Mouse (Mus musculus): ENCODE results near the gene Colca2. TPM values are rescaled to one million over a fixed set of nuclear protein-coding genes. Genes with fewer than 3 reads are reported as not detected.

The Colca2 gene
- polyA plus RNA-seq, 1 experiment from 2014 or later, result 8.3 TPM

DNA sequence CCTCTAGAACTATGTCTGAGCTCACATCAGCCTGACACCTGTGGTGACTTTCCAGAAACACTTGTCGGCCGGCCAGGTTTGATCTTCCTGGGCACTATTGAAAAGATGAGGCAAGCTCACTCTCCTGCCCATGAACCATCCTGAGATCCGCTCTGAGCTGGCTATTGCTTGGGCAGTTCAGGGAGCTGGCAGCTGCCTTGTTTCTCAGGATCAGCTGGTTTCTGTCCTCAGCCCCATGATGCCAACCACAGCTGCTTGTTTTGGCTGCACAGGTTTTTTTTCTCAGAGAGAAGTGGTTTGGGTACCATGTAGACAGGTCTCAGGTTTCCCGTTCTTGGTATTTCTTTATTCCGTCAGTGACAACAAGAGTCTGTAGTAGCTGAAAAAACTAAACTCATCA is 19.9 kb downstream of the Colca2 start:
- Histone ChIP-seq H3K4me3 (ENCODE audit: low read depth, low read length) (no peak overlapping the region), H3K27ac (ENCODE audit: low read length) (no peak overlapping the region), H3K27me3 (replicated peaks; ENCODE audit: insufficient read depth, low read length) (no peaks in the 10 kb centered on the region), H3K9ac (replicated peaks; ENCODE audit: low read depth) (no peak overlapping the region), H3K36me3 (ENCODE audit: insufficient read depth, low read length) (no peaks in the 10 kb centered on the region), H3K9me3 (ENCODE audit: low read length) (no peaks in the 10 kb centered on the region), H3K4me2 (replicated peaks; ENCODE audit: low read depth, low read length) (no peak overlapping the region), H3K4me1 (ENCODE audit: insufficient read depth, low read depth, low read length) (no peaks in the 10 kb centered on the region)
- 85% methylated on average over 5 of the region's 5 CpGs for WGBS
- ATAC-seq, result no peak
- no peak for DNase-seq (ENCODE audit: low spot score)
- TF ChIP-seq CTCF (IDR thresholded peaks at IDR 0.05) (no peak), EP300 (IDR thresholded peaks at IDR 0.05) (no peak)

DNA sequence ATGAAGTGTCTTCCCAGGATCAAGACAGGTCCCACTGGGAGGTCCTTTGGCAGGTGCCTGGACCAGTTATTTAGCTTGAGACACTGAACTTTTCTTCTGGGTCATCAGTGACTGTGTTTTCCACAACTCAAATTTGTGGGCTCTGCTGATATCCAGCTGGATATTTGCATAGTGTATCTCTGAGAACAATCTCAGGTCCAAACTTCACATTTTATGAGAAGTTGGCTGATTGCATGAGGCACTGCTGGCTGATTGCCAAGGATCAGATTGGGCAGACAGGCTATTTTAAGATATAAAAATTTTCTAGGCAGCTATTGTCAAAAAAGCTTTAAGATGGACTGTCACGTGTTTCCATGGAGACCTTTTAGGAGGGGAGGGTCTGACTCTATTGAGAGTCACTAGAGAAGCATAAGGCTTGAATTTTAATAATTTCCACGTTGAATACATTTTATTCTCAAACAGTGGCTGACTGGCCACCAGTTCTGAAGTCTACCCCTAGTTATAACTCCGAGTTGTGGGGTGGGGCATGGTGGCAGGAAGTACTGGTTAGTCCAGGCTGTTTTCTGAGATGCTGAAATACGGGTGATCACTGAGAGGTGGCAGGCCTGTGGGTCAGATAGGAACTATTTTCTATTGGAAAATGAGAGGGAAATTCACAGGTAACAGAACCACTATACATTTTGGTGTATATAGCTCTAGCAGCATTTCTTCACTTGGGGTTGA is 21.4 kb downstream of the Colca2 start:
- 49% methylated on average over 4 of the region's 4 CpGs for WGBS

DNA sequence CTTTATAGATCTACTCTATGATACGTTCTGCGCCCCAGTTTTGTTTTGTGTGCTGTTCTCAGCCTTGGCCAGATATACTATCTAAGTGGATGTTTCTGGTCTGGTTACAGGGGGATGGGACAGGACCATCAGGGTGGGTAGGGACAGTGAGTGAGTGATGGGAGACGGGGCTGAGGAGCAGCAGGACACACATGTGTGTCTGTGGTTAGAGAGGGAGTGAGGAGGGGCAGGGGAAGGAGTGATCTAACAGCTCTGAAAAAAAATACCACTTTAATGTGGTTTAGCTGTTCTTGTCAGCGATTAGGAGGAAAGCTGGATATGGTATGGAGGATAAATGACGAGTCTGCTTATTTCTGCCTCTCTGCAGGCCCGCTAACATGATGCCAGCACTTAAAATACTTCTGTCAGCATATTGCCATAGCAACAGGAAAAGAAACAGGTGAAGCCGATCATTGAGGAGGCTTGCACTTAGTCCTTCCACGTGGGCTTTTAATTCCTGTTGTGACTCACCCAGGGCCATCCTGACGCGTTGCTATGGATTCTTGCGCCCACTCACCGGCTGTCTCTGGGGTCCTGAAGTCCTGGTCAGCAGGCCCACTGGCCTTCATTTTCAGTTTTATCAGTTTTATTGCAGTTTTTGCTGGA is 39.5 kb downstream of the Colca2 start:
- H3K4me2 ChIP-seq (replicated peaks; ENCODE audit: low read depth, low read length), result no peak overlapping the region
- no peak for TF ChIP-seq EP300 (IDR thresholded peaks at IDR 0.05)
- TF ChIP-seq CTCF (IDR thresholded peaks at IDR 0.05), result no peak
- no peaks in the 10 kb centered on the region for H3K9me3 ChIP-seq (ENCODE audit: low read length)
- H3K9ac ChIP-seq (replicated peaks; ENCODE audit: low read depth), result no peak overlapping the region
- no peak overlapping the region for H3K4me3 ChIP-seq (ENCODE audit: low read depth, low read length)
- no peaks in the 10 kb centered on the region for H3K4me1 ChIP-seq (ENCODE audit: insufficient read depth, low read depth, low read length)
- WGBS, result 40% methylated on average over 12 of the region's 12 CpGs
- H3K27ac ChIP-seq (ENCODE audit: low read length), result no peak overlapping the region
- peak; percentile 38 for DNase-seq (ENCODE audit: low spot score)
- no peaks in the 10 kb centered on the region for H3K27me3 ChIP-seq (replicated peaks; ENCODE audit: insufficient read depth, low read length)
- no peaks in the 10 kb centered on the region for H3K36me3 ChIP-seq (ENCODE audit: insufficient read depth, low read length)
- no peak for ATAC-seq

More for the DNA sequence above, 21.4 kb downstream of the Colca2 start:
- no peak overlapping the region for H3K27ac ChIP-seq (ENCODE audit: low read length)
- no peaks in the 10 kb centered on the region for H3K27me3 ChIP-seq (replicated peaks; ENCODE audit: insufficient read depth, low read length)
- H3K9ac ChIP-seq (replicated peaks; ENCODE audit: low read depth), result no peak overlapping the region
- H3K4me1 ChIP-seq (ENCODE audit: insufficient read depth, low read depth, low read length), result no peaks in the 10 kb centered on the region
- H3K36me3 ChIP-seq (ENCODE audit: insufficient read depth, low read length), result no peaks in the 10 kb centered on the region
- TF ChIP-seq EP300 (IDR thresholded peaks at IDR 0.05) (no peak), CTCF (IDR thresholded peaks at IDR 0.05) (no peak)
- H3K4me2 ChIP-seq (replicated peaks; ENCODE audit: low read depth, low read length), result no peak overlapping the region
- ATAC-seq (no peak), DNase-seq (ENCODE audit: low spot score) (no peak)
- H3K9me3 ChIP-seq (ENCODE audit: low read length), result no peaks in the 10 kb centered on the region
- H3K4me3 ChIP-seq (ENCODE audit: low read depth, low read length), result no peak overlapping the region

DNA sequence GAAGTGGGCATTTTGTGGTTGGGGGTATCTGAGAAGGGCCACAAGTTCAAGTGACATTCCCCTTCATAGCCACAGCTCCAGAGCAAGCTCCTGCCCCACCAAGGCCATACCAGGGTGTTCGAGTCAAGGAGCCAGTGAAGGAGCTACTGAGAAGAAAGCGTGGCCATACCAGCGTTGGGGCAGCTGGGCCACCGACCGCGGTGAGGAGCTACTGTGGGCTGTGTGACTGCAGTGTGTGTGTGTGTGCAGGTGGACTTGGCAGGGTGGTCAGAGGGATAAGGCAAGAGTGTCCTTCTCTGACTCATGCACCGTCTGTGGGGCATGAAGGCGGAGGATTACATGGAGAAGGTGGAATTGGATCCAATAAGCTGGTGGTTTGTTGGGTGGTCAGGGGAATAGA is 46.2 kb downstream of the Colca2 start:
- TF ChIP-seq EP300 (IDR thresholded peaks at IDR 0.05), result no peak
- TF ChIP-seq CTCF (IDR thresholded peaks at IDR 0.05), result no peak
- DNase-seq (ENCODE audit: low spot score) (no peak), ATAC-seq (no peak)
- Histone ChIP-seq H3K9ac (replicated peaks; ENCODE audit: low read depth) (no peak overlapping the region), H3K4me2 (replicated peaks; ENCODE audit: low read depth, low read length) (no peak overlapping the region), H3K27ac (ENCODE audit: low read length) (no peak overlapping the region), H3K9me3 (ENCODE audit: low read length) (no peaks in the 10 kb centered on the region), H3K4me3 (ENCODE audit: low read depth, low read length) (no peak overlapping the region), H3K27me3 (replicated peaks; ENCODE audit: insufficient read depth, low read length) (no peaks in the 10 kb centered on the region), H3K4me1 (ENCODE audit: insufficient read depth, low read depth, low read length) (no peaks in the 10 kb centered on the region), H3K36me3 (ENCODE audit: insufficient read depth, low read length) (no peaks in the 10 kb centered on the region)
- 92% methylated on average over 8 of the region's 8 CpGs for WGBS

DNA sequence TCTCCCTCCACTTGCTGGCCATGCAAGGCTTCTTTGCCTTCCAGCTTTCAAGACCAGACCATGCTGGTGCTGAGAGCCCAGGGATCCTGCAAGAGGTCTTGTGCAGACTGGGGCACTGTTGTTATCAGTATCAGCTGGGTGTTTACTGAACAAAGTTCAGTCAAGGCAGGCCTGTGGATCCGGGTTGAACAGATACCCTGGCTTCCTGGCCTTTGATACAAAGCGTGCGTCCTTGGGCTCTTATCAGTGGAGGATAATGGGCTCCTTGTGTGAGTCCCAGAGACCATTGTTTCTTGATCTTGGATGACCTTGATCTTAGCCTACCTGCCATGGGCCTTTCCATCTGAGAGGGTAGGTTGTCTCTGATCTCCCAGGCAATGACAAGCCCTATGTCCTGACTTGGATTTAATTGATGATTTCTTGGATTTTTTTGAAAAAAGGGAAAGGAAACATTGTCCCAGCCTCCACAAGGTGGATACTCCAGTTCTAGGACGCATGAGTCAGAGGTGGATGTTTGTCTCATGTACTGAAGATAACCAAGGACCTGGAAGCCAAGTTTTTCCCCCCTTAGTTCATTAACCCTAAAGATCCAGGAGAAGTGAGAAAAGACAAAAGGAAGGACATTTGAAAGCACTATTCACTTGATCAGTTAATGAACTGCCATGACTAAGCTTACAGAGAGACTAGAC is 47.5 kb downstream of the Colca2 start:
- Histone ChIP-seq H3K4me1 (ENCODE audit: insufficient read depth, low read depth, low read length) (no peaks in the 10 kb centered on the region), H3K27ac (ENCODE audit: low read length) (no peak overlapping the region), H3K36me3 (ENCODE audit: insufficient read depth, low read length) (no peaks in the 10 kb centered on the region), H3K4me3 (ENCODE audit: low read depth, low read length) (no peak overlapping the region), H3K9ac (replicated peaks; ENCODE audit: low read depth) (no peak overlapping the region), H3K4me2 (replicated peaks; ENCODE audit: low read depth, low read length) (no peak overlapping the region), H3K27me3 (replicated peaks; ENCODE audit: insufficient read depth, low read length) (no peaks in the 10 kb centered on the region), H3K9me3 (ENCODE audit: low read length) (no peaks in the 10 kb centered on the region)
- no peak for TF ChIP-seq CTCF (IDR thresholded peaks at IDR 0.05)
- TF ChIP-seq EP300 (IDR thresholded peaks at IDR 0.05), result no peak
- 48% methylated on average over 4 of the region's 4 CpGs for WGBS
- ATAC-seq, result no peak
- no peak for DNase-seq (ENCODE audit: low spot score)

DNA sequence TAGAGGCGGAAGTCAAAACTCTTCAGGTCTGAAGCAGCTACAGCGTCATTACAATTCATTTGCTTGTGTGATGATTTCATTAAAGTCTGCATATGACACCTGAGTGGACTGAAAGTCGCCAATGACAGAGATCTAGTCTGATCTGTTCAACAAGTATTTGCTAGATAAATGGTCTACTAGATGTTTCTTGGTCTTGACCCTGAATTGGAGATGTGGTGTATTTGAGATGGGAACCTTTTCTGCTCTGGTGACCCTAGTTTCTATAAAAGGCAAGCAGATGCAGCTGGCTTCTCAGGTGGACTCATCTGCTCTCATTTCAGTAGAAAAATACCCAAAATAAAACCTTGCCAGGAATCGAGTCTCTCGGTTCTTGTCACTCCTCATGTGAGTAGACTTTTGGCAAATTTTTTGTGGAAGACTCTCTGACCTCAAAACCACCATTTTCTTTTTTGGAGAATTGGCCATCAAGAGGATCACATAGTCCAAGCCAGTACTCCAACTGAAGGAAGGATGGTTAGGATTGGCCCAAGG is 52.7 kb downstream of the Colca2 start:
- no peaks in the 10 kb centered on the region for H3K27me3 ChIP-seq (replicated peaks; ENCODE audit: insufficient read depth, low read length)
- H3K27ac ChIP-seq (ENCODE audit: low read length), result no peak overlapping the region
- no peaks in the 10 kb centered on the region for H3K36me3 ChIP-seq (ENCODE audit: insufficient read depth, low read length)
- DNase-seq (ENCODE audit: low spot score) (no peak), ATAC-seq (no peak)
- TF ChIP-seq CTCF (IDR thresholded peaks at IDR 0.05), result no peak
- no peak for TF ChIP-seq EP300 (IDR thresholded peaks at IDR 0.05)
- H3K4me1 ChIP-seq (ENCODE audit: insufficient read depth, low read depth, low read length), result no peaks in the 10 kb centered on the region
- H3K9ac ChIP-seq (replicated peaks; ENCODE audit: low read depth), result no peak overlapping the region
- H3K4me3 ChIP-seq (ENCODE audit: low read depth, low read length), result no peak overlapping the region
- WGBS, result 81% methylated on average over 5 of the region's 5 CpGs
- no peaks in the 10 kb centered on the region for H3K9me3 ChIP-seq (ENCODE audit: low read length)
- H3K4me2 ChIP-seq (replicated peaks; ENCODE audit: low read depth, low read length), result no peak overlapping the region

Other genes starting within 250 kb of the Colca2 start
- 0.42 and 0.53 TPM in 2 replicates for gene Btg4, start 217.7 kb downstream of the Colca2 start, polyA plus RNA-seq (2015; fragmentation: Nextera tagmentation; extraction: Ambion mirVana)
- gene Layn, start 201.5 kb downstream of the Colca2 start, polyA plus RNA-seq (2015; fragmentation: Nextera tagmentation; extraction: Ambion mirVana), result 10.7 and 15.6 TPM in 2 replicates
- 6.2 and 8.1 TPM in 2 replicates for gene 4833427G06Rik, start 176.5 kb downstream of the Colca2 start, polyA plus RNA-seq (2015; fragmentation: Nextera tagmentation; extraction: Ambion mirVana)
- 0.11 TPM in 2 replicates for gene Gm32742, start 113.1 kb downstream of the Colca2 start, polyA plus RNA-seq (2015; fragmentation: Nextera tagmentation; extraction: Ambion mirVana)
- 0.29 and 0.45 TPM in 2 replicates for gene Pou2af1, start 64.9 kb downstream of the Colca2 start, polyA plus RNA-seq (2015; fragmentation: Nextera tagmentation; extraction: Ambion mirVana)
- gene 1810046K07Rik, start 50.3 kb upstream of the Colca2 start, polyA plus RNA-seq (2015; fragmentation: Nextera tagmentation; extraction: Ambion mirVana), result 0.20 and 0.24 TPM in 2 replicates